Mouse (Mus musculus) megakaryocyte, embryonic 14.5 days (primary cell): Measurements from ENCODE around the gene Capns1.

Experiments
- FLI1 ChIP-seq: IDR thresholded peaks from 2 replicates; pipeline ENCODE4 v1.6.1; 2012; ENCODE audit warnings: low read length, inconsistent platforms, mixed read lengths
- GATA1 ChIP-seq: IDR thresholded peaks from 3 replicates; pipeline ENCODE4 v1.6.1; 2012; ENCODE audit warnings: mixed read lengths, low read length, inconsistent platforms, borderline replicate concordance

DNA sequence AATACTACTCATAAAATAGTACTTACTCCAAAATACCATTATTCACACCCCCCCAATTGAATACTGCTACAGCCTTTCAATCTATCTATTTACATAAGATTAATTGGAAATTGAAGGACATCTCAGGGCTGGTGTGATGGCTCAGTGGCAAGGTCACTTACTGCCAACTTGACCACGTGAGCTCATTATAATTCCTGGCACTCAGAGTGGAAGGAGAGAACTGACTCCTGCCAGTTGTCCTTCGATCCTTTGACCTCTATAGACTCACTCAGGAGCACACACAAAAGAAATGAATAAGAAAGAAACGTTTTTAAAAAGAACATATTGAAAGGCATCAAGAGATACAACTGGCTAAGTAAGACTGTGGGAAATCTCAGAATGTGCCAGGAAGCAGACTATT is 17.3 kb upstream of the Capns1 start:
- no peak for TF ChIP-seq GATA1
- TF ChIP-seq FLI1 = no peak
